Mouse (Mus musculus) embryo, embryonic 11 days (tissue): Measurements from ENCODE around the gene Sytl1.

Experiments
- DNase-seq: peaks from one replicate; pipeline ENCODE4 v3.0.0-alpha.2; 2015

The Sytl1 gene

GRCm38 (mm10) chr4:133243538-133243937 is 19.4 kb downstream of the Sytl1 start:
- DNase-seq, result no peak

- DNase-seq, result no peak
Observed at GRCm38 (mm10) chr4:133242710-133243109, 20.2 kb downstream of the Sytl1 start.

- DNase-seq, result no peak
Observed at GRCm38 (mm10) chr4:133241910-133242309, 21.0 kb downstream of the Sytl1 start.

GRCm38 (mm10) chr4:133240934-133241908 is 21.7 kb downstream of the Sytl1 start:
- peak; percentile 93 for DNase-seq

- DNase-seq, result peak; percentile 50
Observed at GRCm38 (mm10) chr4:133240490-133240921, 22.4 kb downstream of the Sytl1 start, which contains the start of gene Map3k6. Gene Map3k6, plus strand, starts transcription at chr4:133240818.

- no peak for DNase-seq
Observed at GRCm38 (mm10) chr4:133237911-133238310, 25.0 kb downstream of the Sytl1 start.

- DNase-seq, result no peak
Observed at GRCm38 (mm10) chr4:133235415-133235814, 27.5 kb downstream of the Sytl1 start.

GRCm38 (mm10) chr4:133234771-133235170 is 28.1 kb downstream of the Sytl1 start:
- DNase-seq, result no peak

GRCm38 (mm10) chr4:133233285-133233976 is 29.5 kb downstream of the Sytl1 start:
- DNase-seq, result peak; percentile 68

GRCm38 (mm10) chr4:133229582-133229981 is 33.3 kb downstream of the Sytl1 start:
- peak; percentile 41 for DNase-seq

GRCm38 (mm10) chr4:133227636-133228035 is 35.3 kb downstream of the Sytl1 start:
- peak; percentile 56 for DNase-seq

- no peak for DNase-seq
Observed at GRCm38 (mm10) chr4:133226073-133226472, 36.8 kb downstream of the Sytl1 start.

- DNase-seq, result no peak
Observed at GRCm38 (mm10) chr4:133223875-133224274, 39.0 kb downstream of the Sytl1 start.

GRCm38 (mm10) chr4:133221701-133222100 is 41.2 kb downstream of the Sytl1 start:
- DNase-seq, result no peak

GRCm38 (mm10) chr4:133220656-133221055 is 42.3 kb downstream of the Sytl1 start:
- DNase-seq, result peak; percentile 74

- DNase-seq, result no peak
Observed at GRCm38 (mm10) chr4:133218745-133219144, 44.2 kb downstream of the Sytl1 start.

GRCm38 (mm10) chr4:133217641-133218040 is 45.3 kb downstream of the Sytl1 start:
- peak; percentile 86 for DNase-seq

GRCm38 (mm10) chr4:133213661-133214060 is 49.3 kb downstream of the Sytl1 start:
- no peak for DNase-seq

- DNase-seq, result no peak
Observed at GRCm38 (mm10) chr4:133213268-133213590, 49.7 kb downstream of the Sytl1 start.

- DNase-seq, result peak; percentile 92
Observed at GRCm38 (mm10) chr4:133212562-133213267, 50.2 kb downstream of the Sytl1 start.

GRCm38 (mm10) chr4:133211751-133212561 is 51.0 kb downstream of the Sytl1 start, which contains the start of the genes Cd164l2 and Gpr3:
Gene Cd164l2, plus strand, starts transcription at chr4:133212131.
Gene Gpr3, minus strand, starts transcription at chr4:133212536.
- no peak for DNase-seq

- DNase-seq, result no peak
Observed at GRCm38 (mm10) chr4:133210788-133211390, 52.0 kb downstream of the Sytl1 start.
